Comparison of ENCODE assay signal across 18 mouse cellular contexts in the genomic region with DNA sequence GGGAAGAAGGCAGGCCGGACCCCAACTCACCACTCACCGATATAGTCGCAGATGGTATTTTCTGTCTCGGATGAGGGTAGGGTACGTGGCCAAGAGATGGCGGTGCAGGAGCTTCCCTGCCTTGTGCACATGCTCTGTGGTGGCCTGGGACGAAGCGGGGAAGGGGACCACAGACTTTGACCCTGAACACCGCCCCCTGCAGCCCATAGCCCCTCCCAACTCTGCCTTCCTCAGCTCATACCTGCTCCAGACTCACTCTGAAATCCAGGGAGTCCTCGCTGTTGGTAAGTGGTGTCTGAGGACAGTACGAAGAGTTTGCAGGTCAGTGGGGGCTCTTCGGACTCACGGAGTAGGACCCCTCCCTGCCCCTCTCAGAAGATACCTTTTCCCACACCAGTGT. TPM values are rescaled to one million over a fixed set of nuclear protein-coding genes. Genes with fewer than 3 reads are reported as not detected.
DNase-seq lines count a peak whose midpoint lies in the region; ATAC-seq lines count a peak whose summit lies in the region.
"Had no signal": no experiment of that assay in that cellular context is flagged by ENCODE, and none has a peak within 500 bp of the region (broad histone marks: within the 10 kb centered on the region; RNA-seq: fewer than 3 reads in every experiment).

No protein-coding gene starts in this region.

- H3K4me1 ChIP-seq in heart, embryonic 13.5 days = peaks cover 30% of the 10 kb centered on the region
- H3K4me1 ChIP-seq in liver, embryonic 12.5 days = peaks cover 9% of the 10 kb centered on the region

- DNase-seq in heart, adult 9 months (ENCODE audit: low spot score in 2 of 2) = no peak
- DNase-seq in testis, postnatal 10 days (ENCODE audit: low spot score) = peak; percentile 46
- DNase-seq in testis, postnatal 14 days (ENCODE audit: low spot score) = no peak
- no peak for DNase-seq in left cerebral cortex, adult 11 months (ENCODE audit: low spot score)
- DNase-seq in layer of hippocampus, adult 9-10 months (ENCODE audit: low spot score) = no peak
- DNase-seq: adrenal gland, postnatal 10 days; heart, postnatal 10 days; left cerebral cortex, postnatal 4 days; lung, postnatal 14 days; right cerebral cortex, postnatal 25 days; thymus, postnatal 36 days had no signal

- H3K4me2 ChIP-seq in heart, embryonic 13.5 days = no peak overlapping the region
- H3K4me2 ChIP-seq in liver, embryonic 12.5 days = peak overlapping the region; percentile 26
- H3K4me2 ChIP-seq: hindbrain, embryonic 15.5 days; midbrain, embryonic 12.5 days had no signal

- no peak for ATAC-seq in heart, embryonic 13.5 days (ENCODE audit: extremely low read depth, insufficient number of reproducible peaks, low FRiP score, low TSS enrichment)
- 0 out of 2 replicates have a peak, but pooled peaks have one; percentile 17 for ATAC-seq in liver, embryonic 12.5 days
- no peak for ATAC-seq in activated CD4-positive, CD25-positive, alpha-beta regulatory T cell, adult 4 months
- ATAC-seq: Patski had no signal

- no peak overlapping the region for H3K27ac ChIP-seq in heart, embryonic 13.5 days (replicated peaks)
- no peak overlapping the region for H3K27ac ChIP-seq in liver, embryonic 12.5 days
- H3K27ac ChIP-seq: hindbrain, embryonic 15.5 days; midbrain, embryonic 12.5 days had no signal

- 44% methylated on average over 13 of the region's 13 CpGs for WGBS in heart, embryonic 13.5 days
- WGBS in liver, embryonic 12.5 days (ENCODE audit: insufficient replicate concordance) = 55% methylated on average over 13 of the region's 13 CpGs

- no peak overlapping the region for H3K4me3 ChIP-seq in heart, embryonic 13.5 days
- H3K4me3 ChIP-seq in liver, embryonic 12.5 days = 0 out of 2 replicates have a peak overlapping the region, but pooled peaks have one; percentile 0
- H3K4me3 ChIP-seq: hindbrain, embryonic 15.5 days; midbrain, embryonic 12.5 days had no signal

- 0 out of 2 replicates have a peak overlapping the region, but pooled peaks have one; percentile 21 for H3K9ac ChIP-seq in heart, embryonic 13.5 days
- no peak overlapping the region for H3K9ac ChIP-seq in liver, embryonic 12.5 days
- H3K9ac ChIP-seq: hindbrain, embryonic 15.5 days; midbrain, embryonic 12.5 days had no signal

- no peaks in the 10 kb centered on the region for H3K9me3 ChIP-seq in heart, embryonic 13.5 days
- H3K9me3 ChIP-seq in liver, embryonic 12.5 days (replicated peaks) = no peaks in the 10 kb centered on the region
- H3K9me3 ChIP-seq: hindbrain, embryonic 15.5 days; midbrain, embryonic 12.5 days had no signal

- H3K36me3 ChIP-seq in heart, embryonic 13.5 days = peaks cover 49% of the 10 kb centered on the region
- H3K36me3 ChIP-seq in liver, embryonic 12.5 days = 0 out of 2 replicates have a peak, but pooled peaks cover 5% of the 10 kb centered on the region
- H3K36me3 ChIP-seq: hindbrain, embryonic 15.5 days; midbrain, embryonic 12.5 days had no signal

- peaks cover 12% of the 10 kb centered on the region; the same call in 1 of the 2 replicates for H3K27me3 ChIP-seq in heart, embryonic 13.5 days (replicated peaks)
- H3K27me3 ChIP-seq in liver, embryonic 12.5 days (replicated peaks) = peaks cover 50% of the 10 kb centered on the region
- H3K27me3 ChIP-seq: hindbrain, embryonic 15.5 days; Patski had no signal

RNA-seq across cellular contexts. Expression of gene Rapgef3, which starts 6.3 kb away (rescaled TPM):
- 22.1 and 25.4 TPM in 2 replicates for polyA plus RNA-seq in heart, embryonic 13.5 days (2015; fragmentation: Nextera tagmentation; extraction: Ambion mirVana)
- polyA plus RNA-seq in liver, embryonic 12.5 days (2016; fragmentation: Nextera tagmentation; extraction: Ambion mirVana) = 3.5 and 3.9 TPM in 2 replicates
- not detected for polyA plus RNA-seq in activated CD4-positive, CD25-positive, alpha-beta regulatory T cell, adult 4 months (2017; shearing (Covaris generic))

RNA-seq across cellular contexts. Expression of gene Slc48a1, which starts 16.9 kb away (rescaled TPM):
- 70.2 and 70.8 TPM in 2 replicates for polyA plus RNA-seq in heart, embryonic 13.5 days (2015; fragmentation: Nextera tagmentation; extraction: Ambion mirVana)
- polyA plus RNA-seq in liver, embryonic 12.5 days (2016; fragmentation: Nextera tagmentation; extraction: Ambion mirVana) = 83.8 and 88.7 TPM in 2 replicates
- 10 to 100 TPM; 23.6 to 29.0 TPM for polyA plus RNA-seq in activated CD4-positive, CD25-positive, alpha-beta regulatory T cell, adult 4 months (2017; shearing (Covaris generic))

RNA-seq across cellular contexts. Expression of gene Endou, which starts 30.3 kb away (rescaled TPM):
- 0.23 and 0.45 TPM in 2 replicates for polyA plus RNA-seq in heart, embryonic 13.5 days (2015; fragmentation: Nextera tagmentation; extraction: Ambion mirVana)
- polyA plus RNA-seq in liver, embryonic 12.5 days (2016; fragmentation: Nextera tagmentation; extraction: Ambion mirVana) = not detected in 2 replicates
- under 1 TPM in 1 of 2 experiments, not detected in 1; 0.33 TPM for polyA plus RNA-seq in activated CD4-positive, CD25-positive, alpha-beta regulatory T cell, adult 4 months (2017; shearing (Covaris generic))
- polyA plus RNA-seq: embryonic facial prominence, embryonic 11.5 days had no signal

RNA-seq across cellular contexts. Expression of gene Rpap3, which starts 55.8 kb away (rescaled TPM):
- polyA plus RNA-seq in heart, embryonic 13.5 days (2015; fragmentation: Nextera tagmentation; extraction: Ambion mirVana) = 17.9 and 18.5 TPM in 2 replicates
- polyA plus RNA-seq in liver, embryonic 12.5 days (2016; fragmentation: Nextera tagmentation; extraction: Ambion mirVana) = 19.5 and 20.0 TPM in 2 replicates
- polyA plus RNA-seq in activated CD4-positive, CD25-positive, alpha-beta regulatory T cell, adult 4 months (2017; shearing (Covaris generic)) = 10 to 100 TPM; 23.4 to 30.7 TPM
